Mouse (Mus musculus): ENCODE data around the gene Gm28047. TPM values are rescaled to one million over a fixed set of nuclear protein-coding genes. Genes with fewer than 3 reads are reported as not detected.

Gm28047 gene
- polyA plus RNA-seq, 1 experiment from 2014 or later = not detected

DNA sequence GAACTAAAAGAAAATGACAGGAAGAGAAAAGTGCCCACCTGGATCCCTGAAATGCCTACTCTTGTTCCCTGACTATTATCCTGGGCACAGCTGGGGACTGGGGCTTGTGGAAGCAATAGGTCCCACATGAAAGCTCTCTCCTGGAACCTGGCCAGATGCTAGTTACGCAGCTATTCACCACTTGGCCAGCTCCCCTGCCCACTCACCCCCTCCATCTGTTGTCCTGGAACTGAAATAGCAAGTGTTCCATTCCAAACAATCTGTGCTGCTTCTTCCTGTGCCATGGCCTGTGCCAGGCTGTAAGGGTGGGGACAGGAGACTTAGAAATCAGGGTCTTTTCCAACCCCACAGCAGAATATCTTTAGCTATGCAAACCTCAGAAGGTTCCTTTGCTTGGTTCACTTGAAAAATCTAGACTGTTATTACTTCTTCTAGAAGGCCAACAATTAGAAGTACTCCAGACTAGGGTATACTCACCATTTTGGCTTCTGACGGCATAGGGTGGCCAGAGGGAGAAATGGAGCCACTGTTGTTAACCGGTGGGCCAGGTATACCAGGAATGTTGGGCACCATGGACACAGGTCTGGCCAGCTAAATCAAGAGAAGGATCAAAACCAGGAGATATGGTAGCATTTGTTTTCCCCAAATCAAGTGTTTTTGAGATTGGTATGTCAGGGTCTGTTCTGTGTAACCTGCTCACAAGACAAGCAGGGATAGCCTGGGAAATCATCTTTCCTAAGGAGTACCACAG is 78.0 kb downstream of the Gm28047 start:
- H3K4me3 ChIP-seq = no peak overlapping the region
- no peaks in the 10 kb centered on the region for H3K27me3 ChIP-seq
- H3K9ac ChIP-seq = no peak overlapping the region
- 79% methylated on average over 3 of the region's 3 CpGs for WGBS
- no peaks in the 10 kb centered on the region for H3K4me1 ChIP-seq
- no peak for ATAC-seq (ENCODE audit: insufficient number of reproducible peaks, insufficient read depth, low FRiP score, low TSS enrichment, low read depth)
- H3K4me2 ChIP-seq = no peak overlapping the region
- peaks cover 77% of the 10 kb centered on the region for H3K36me3 ChIP-seq
- 0 out of 2 replicates have a peak overlapping the region, but pooled peaks have one; percentile 11 for H3K27ac ChIP-seq
- no peaks in the 10 kb centered on the region for H3K9me3 ChIP-seq

DNA sequence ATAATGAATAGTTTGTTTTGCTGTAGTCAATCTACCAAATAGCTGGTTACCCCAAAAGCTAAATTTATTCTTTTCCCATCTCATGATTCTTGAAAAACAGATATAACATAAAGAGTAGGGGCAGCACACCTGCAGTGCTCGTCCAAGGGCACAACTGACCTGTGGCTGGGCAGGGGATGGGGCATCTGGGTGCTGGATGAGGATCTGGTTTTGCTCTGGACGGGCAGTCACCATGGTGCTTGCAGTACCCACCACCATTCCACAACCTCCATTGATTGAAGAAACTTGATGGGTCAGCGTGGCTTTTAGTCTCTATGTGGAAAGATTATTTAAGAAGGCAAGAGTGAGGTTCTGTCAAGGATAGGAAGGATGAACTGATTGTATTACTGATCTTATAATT is 78.6 kb downstream of the Gm28047 start:
- ATAC-seq (ENCODE audit: insufficient number of reproducible peaks, insufficient read depth, low FRiP score, low TSS enrichment, low read depth) = no peak
- H3K36me3 ChIP-seq = peaks cover 76% of the 10 kb centered on the region

DNA sequence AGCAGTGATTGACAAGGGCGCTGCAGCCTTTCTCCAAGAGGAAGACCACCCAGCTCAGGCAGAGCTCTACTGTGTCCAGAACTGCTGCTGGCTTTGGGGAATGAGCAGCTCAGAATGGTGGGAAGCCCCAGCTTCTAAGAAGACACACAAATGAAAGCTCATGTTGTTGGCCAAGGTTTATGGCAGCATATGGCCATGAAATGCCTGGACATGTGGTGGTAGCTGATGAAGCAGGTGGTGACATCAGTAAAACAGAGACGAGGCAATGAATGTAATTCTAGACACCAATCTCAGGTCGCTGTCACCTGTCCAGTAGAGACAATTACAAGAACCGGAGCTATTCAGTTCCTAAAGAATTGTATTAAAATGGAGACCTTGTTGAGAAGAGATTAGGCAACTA is 80.1 kb downstream of the Gm28047 start:
- Histone ChIP-seq H3K9ac (no peak overlapping the region), H3K27me3 (no peaks in the 10 kb centered on the region), H3K9me3 (no peaks in the 10 kb centered on the region), H3K4me3 (no peak overlapping the region), H3K4me2 (no peak overlapping the region), H3K4me1 (no peaks in the 10 kb centered on the region), H3K36me3 (peaks cover 78% of the 10 kb centered on the region), H3K27ac (no peak overlapping the region)
- no peak for ATAC-seq (ENCODE audit: insufficient number of reproducible peaks, insufficient read depth, low FRiP score, low TSS enrichment, low read depth)
- 86% methylated on average over 4 of the region's 4 CpGs for WGBS

More for the DNA sequence above, 78.6 kb downstream of the Gm28047 start:
- no peak overlapping the region for H3K4me3 ChIP-seq
- no peak overlapping the region for H3K27ac ChIP-seq
- H3K4me1 ChIP-seq = no peaks in the 10 kb centered on the region
- H3K9ac ChIP-seq = no peak overlapping the region
- no peaks in the 10 kb centered on the region for H3K9me3 ChIP-seq
- H3K4me2 ChIP-seq = no peak overlapping the region
- 92% methylated on average over 3 of the region's 3 CpGs for WGBS
- H3K27me3 ChIP-seq = no peaks in the 10 kb centered on the region

- no peaks in the 10 kb centered on the region for H3K27me3 ChIP-seq
- H3K27ac ChIP-seq = no peak overlapping the region
- ATAC-seq (ENCODE audit: insufficient number of reproducible peaks, insufficient read depth, low FRiP score, low TSS enrichment, low read depth) = no peak
- H3K9me3 ChIP-seq = no peaks in the 10 kb centered on the region
- H3K4me3 ChIP-seq = no peak overlapping the region
- H3K4me1 ChIP-seq = no peaks in the 10 kb centered on the region
- no peak overlapping the region for H3K9ac ChIP-seq
- H3K36me3 ChIP-seq = peaks cover 79% of the 10 kb centered on the region
- H3K4me2 ChIP-seq = no peak overlapping the region
- 97% methylated on average over 7 of the region's 7 CpGs for WGBS
Observed at GRCm38 (mm10) chr15:102533926-102534325, 90.9 kb downstream of the Gm28047 start.

DNA sequence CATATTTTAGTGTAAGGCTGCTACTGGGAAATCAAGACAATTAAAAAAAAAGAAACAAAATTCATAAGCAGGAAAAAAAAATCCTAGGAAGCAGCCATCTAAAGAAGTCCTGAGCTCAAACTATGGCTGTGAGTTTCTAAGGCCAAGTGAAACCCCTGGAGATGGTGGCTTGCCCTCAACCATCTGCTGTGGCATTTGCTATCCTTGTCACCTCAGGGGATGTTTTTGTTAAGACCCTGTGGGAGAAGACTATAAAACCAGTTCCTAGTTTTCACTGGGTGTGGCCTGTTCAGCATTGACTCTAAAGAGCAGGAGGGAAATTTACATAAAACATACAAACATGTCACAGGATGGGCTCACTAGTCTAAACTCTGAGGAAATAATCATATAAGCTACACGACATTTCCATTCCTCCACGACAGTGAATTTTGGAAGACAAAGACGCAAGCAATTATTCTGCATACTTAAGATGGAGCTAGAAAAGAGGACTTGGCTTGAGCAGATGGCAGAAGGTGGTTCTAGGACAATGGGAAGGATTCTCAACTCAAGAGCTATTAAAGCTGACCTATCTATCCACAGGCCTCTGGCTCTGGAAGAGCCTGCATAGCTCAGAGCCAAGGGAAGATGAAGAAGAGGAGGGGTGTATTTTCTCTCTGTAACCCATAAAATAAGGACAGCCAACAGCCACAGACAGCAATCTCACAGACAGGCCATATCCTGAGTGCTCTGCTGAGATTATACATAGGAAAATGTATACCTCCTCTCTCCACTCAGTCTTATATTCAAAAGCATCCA is 92.6 kb downstream of the Gm28047 start:
- Histone ChIP-seq H3K9ac (no peak overlapping the region), H3K27me3 (no peaks in the 10 kb centered on the region), H3K4me1 (no peaks in the 10 kb centered on the region), H3K9me3 (no peaks in the 10 kb centered on the region), H3K4me3 (no peak overlapping the region), H3K27ac (no peak overlapping the region), H3K4me2 (no peak overlapping the region), H3K36me3 (peaks cover 88% of the 10 kb centered on the region)
- no peak for ATAC-seq (ENCODE audit: insufficient number of reproducible peaks, insufficient read depth, low FRiP score, low TSS enrichment, low read depth)
- 92% methylated on average over 3 of the region's 3 CpGs for WGBS

DNA sequence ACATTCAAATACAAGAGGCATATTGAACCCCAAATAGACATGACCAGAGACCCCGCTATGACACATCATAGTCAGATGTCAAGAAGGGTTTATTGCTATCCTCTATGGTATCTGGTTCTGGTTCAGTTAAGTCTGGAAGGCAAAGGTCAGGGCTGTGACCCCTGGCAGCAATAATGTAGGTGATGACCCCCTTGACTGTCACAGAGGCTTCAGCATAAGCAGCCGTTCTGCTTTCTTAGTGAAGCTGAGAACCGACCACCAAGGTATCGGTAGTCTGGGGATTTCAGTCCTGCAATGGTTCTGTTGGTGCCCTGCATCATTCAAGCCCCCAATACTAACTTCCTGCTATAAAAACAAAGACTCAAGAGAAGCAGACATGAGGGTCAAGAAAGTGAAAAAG is 93.3 kb downstream of the Gm28047 start:
- 86% methylated on average over 4 of the region's 4 CpGs for WGBS
- Histone ChIP-seq H3K4me2 (no peak overlapping the region), H3K27ac (no peak overlapping the region), H3K9ac (no peak overlapping the region), H3K36me3 (peaks cover 82% of the 10 kb centered on the region), H3K4me3 (no peak overlapping the region), H3K4me1 (no peaks in the 10 kb centered on the region), H3K27me3 (no peaks in the 10 kb centered on the region), H3K9me3 (no peaks in the 10 kb centered on the region)
- ATAC-seq (ENCODE audit: insufficient number of reproducible peaks, insufficient read depth, low FRiP score, low TSS enrichment, low read depth) = no peak

- no peak for ATAC-seq (ENCODE audit: insufficient number of reproducible peaks, insufficient read depth, low FRiP score, low TSS enrichment, low read depth)
Observed at GRCm38 (mm10) chr15:102530566-102530965, 94.3 kb downstream of the Gm28047 start.

DNA sequence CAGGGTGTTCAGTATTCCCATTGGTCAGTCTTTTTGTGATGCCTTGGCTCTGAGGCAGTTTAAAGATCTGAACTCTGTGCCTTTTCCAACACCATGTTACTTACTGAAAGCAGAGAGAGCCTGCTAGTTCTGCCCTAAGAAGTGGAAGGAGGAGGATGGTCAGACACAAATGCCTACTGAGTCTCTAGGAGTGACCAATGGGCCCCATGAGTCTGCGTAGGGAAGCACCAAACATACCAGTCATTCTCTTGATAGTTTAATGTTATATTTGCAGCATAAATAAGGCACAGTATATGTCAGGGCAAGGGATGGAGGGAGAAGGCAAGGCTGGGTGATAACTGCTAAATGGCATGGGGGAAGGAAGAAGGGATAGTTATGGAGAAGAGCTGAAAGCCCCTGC is 96.5 kb downstream of the Gm28047 start:
- Histone ChIP-seq H3K36me3 (peaks cover 75% of the 10 kb centered on the region), H3K9me3 (no peaks in the 10 kb centered on the region), H3K4me2 (no peak overlapping the region), H3K27me3 (no peaks in the 10 kb centered on the region), H3K4me1 (no peaks in the 10 kb centered on the region), H3K9ac (no peak overlapping the region), H3K27ac (no peak overlapping the region), H3K4me3 (no peak overlapping the region)
- 92% methylated on average over 1 of the region's 1 CpGs for WGBS
- no peak for ATAC-seq (ENCODE audit: insufficient number of reproducible peaks, insufficient read depth, low FRiP score, low TSS enrichment, low read depth)

More at GRCm38 (mm10) chr15:102530566-102530965, 94.3 kb downstream of the Gm28047 start:
- Histone ChIP-seq H3K9me3 (no peaks in the 10 kb centered on the region), H3K36me3 (peaks cover 76% of the 10 kb centered on the region), H3K4me1 (no peaks in the 10 kb centered on the region), H3K27ac (no peak overlapping the region), H3K27me3 (no peaks in the 10 kb centered on the region), H3K4me3 (no peak overlapping the region), H3K4me2 (no peak overlapping the region), H3K9ac (no peak overlapping the region)
- WGBS = 82% methylated on average over 4 of the region's 4 CpGs

- Histone ChIP-seq H3K4me2 (no peak overlapping the region), H3K4me3 (no peak overlapping the region)
- WGBS = 71% methylated on average over 3 of the region's 3 CpGs
Observed at GRCm38 (mm10) chr15:102527936-102528335, 96.9 kb downstream of the Gm28047 start.

GRCm38 (mm10) chr15:102526111-102527002 is 98.5 kb downstream of the Gm28047 start:
- Histone ChIP-seq H3K9me3 (no peaks in the 10 kb centered on the region), H3K4me3 (no peak overlapping the region), H3K27me3 (no peaks in the 10 kb centered on the region), H3K4me1 (no peaks in the 10 kb centered on the region), H3K36me3 (peaks cover 73% of the 10 kb centered on the region), H3K4me2 (no peak overlapping the region), H3K9ac (no peak overlapping the region), H3K27ac (no peak overlapping the region)
- 86% methylated on average over 6 of the region's 6 CpGs for WGBS
- ATAC-seq (ENCODE audit: insufficient number of reproducible peaks, insufficient read depth, low FRiP score, low TSS enrichment, low read depth) = no peak

More at GRCm38 (mm10) chr15:102527936-102528335, 96.9 kb downstream of the Gm28047 start:
- ATAC-seq (ENCODE audit: insufficient number of reproducible peaks, insufficient read depth, low FRiP score, low TSS enrichment, low read depth) = no peak
- no peaks in the 10 kb centered on the region for H3K9me3 ChIP-seq
- no peaks in the 10 kb centered on the region for H3K4me1 ChIP-seq
- no peaks in the 10 kb centered on the region for H3K27me3 ChIP-seq
- peaks cover 73% of the 10 kb centered on the region for H3K36me3 ChIP-seq
- no peak overlapping the region for H3K27ac ChIP-seq
- H3K9ac ChIP-seq = no peak overlapping the region

DNA sequence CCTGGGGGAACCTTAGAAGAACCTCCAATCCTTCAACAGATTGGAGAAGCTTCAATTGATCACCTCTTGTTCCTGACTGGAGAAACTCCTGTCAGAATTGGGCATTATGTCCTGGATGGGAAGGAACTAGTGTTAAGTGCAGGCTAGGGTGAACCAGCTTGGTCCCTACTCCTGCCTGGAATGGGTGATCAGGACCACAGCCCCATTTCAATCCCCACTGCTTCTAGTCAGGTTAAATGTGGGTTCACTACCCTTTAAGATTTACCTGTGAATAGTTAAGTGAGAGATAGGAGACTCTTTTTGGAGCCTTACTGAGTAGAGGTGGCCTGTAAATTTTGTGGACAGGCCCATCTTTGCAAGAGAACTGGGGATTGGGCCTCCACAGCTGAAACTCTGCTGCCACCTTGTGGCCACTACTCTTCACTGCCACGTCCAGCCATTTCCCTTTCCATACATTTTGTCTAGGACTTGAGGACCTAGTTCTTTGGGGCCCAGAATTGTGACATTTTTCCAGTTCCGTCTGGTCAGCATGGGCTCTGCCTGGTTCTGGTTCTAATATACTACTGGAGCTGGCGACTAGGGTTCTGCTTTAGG is 99.9 kb downstream of the Gm28047 start, which contains the start of gene Npff:
Gene Npff, minus strand, starts transcription at position 51 of the 594 bp plus-strand sequence.
- ATAC-seq (ENCODE audit: insufficient number of reproducible peaks, insufficient read depth, low FRiP score, low TSS enrichment, low read depth) = no peak
- no peak within 1 kb of the TSS for H3K4me3 ChIP-seq
- WGBS = 8% methylated on average over 3 of the region's 3 CpGs
- H3K36me3 ChIP-seq = peaks cover 72% of the 10 kb centered on the region
- no peaks in the 10 kb centered on the region for H3K9me3 ChIP-seq
- H3K27me3 ChIP-seq = no peaks in the 10 kb centered on the region
- H3K27ac ChIP-seq = peak within 1 kb of the TSS; percentile 8; the same call in 1 of the 2 replicates
- H3K9ac ChIP-seq = peak within 1 kb of the TSS; percentile 36; the same call in 1 of the 2 replicates
- H3K4me2 ChIP-seq = no peak within 1 kb of the TSS
- H3K4me1 ChIP-seq = no peaks in the 10 kb centered on the region
